Mouse (Mus musculus) spleen, adult 2 months (tissue): ENCODE measurements at regions not wholly inside any gene's neighbourhood (a gene's known extent, or its start where the extent isn't known, plus 50 kb on each side); places are given as distances from the start of the nearest gene placed in this dataset.

Experiments
- DNase-seq, 2 experiments: peaks; one replicate each; pipeline versions ENCODE4 v3.0.0 to v3.0.0-alpha.2; 2012 to 2021; ENCODE audit warnings: low spot score in 2 of 2, low read depth in 1 of 2
- H3K27ac ChIP-seq: fragments of 200-500 bp; 2 replicates; pipeline ENCODE4 v1.5.1; 2012; ENCODE audit warnings: low read length, inconsistent platforms; ENCODE audit not compliant: insufficient read depth
- H3K27me3 ChIP-seq: fragments of 200-500 bp; 2 replicates; pipeline ENCODE4 v1.6.1; 2012; ENCODE audit warnings: mild to moderate bottlenecking, moderate library complexity, low read length, inconsistent platforms; ENCODE audit not compliant: control insufficient read depth, insufficient read depth
- H3K36me3 ChIP-seq: fragments of 200-500 bp; 2 replicates; pipeline ENCODE4 v1.6.1; 2012; ENCODE audit warnings: mild to moderate bottlenecking, low read length, inconsistent platforms; ENCODE audit not compliant: control insufficient read depth, insufficient read depth
- H3K4me1 ChIP-seq: fragments of 200-500 bp; 2 replicates; pipeline ENCODE4 v1.6.1; 2011; ENCODE audit warnings: inconsistent platforms; ENCODE audit not compliant: control insufficient read depth, insufficient read depth, insufficient read length
- H3K4me3 ChIP-seq: fragments of 200-500 bp; 2 replicates; pipeline ENCODE4 v1.5.1; 2011; ENCODE audit warnings: mild to moderate bottlenecking, inconsistent platforms; ENCODE audit not compliant: insufficient read depth, insufficient read length; ENCODE audit errors: extremely low read depth
- CTCF ChIP-seq: fragments of 200-500 bp; IDR thresholded peaks from 2 replicates; pipeline ENCODE4 v1.5.1; 2011; ENCODE audit warnings: mild to moderate bottlenecking, inconsistent platforms; ENCODE audit not compliant: insufficient read depth, insufficient read length, insufficient replicate concordance; ENCODE audit errors: extremely low read depth
- POLR2A ChIP-seq: fragments of 200-500 bp; IDR thresholded peaks from 2 replicates; pipeline ENCODE4 v1.6.1; 2011; ENCODE audit warnings: low read depth, low read length, inconsistent platforms
- WGBS: fragments of 180-500 bp; shearing (Covaris S2); methylation state at CpG from one replicate; pipeline ENCODE4 v1.1.7; 2018; 5-methylcytosine and 5-hydroxymethylcytosine counted together

DNA sequence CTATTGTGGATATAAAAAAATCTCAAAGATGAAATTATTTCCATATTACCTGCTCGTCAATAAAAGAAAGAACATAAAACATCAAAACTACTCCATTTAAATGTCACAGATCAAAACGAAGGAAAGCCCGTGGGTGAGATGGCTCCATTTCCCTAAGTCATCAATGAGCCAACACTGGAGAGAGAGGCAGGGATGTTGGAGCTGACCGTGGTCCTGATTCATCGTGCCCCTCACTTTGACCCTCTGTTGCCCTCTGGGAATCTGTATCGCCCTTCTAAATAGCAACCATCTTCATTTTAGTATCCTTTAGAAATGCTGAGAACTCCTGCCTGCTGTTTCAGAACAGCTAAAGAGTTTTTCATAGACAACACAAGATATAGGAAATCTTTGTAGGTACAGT, 87.1 kb upstream of the Cand1 start:
- DNase-seq, result no peak
- H3K4me1 ChIP-seq, result no peaks in the 10 kb centered on the region
- TF ChIP-seq CTCF, result no peak
- TF ChIP-seq POLR2A, result no peak
- H3K27me3 ChIP-seq, result no peaks in the 10 kb centered on the region
- WGBS, result 43% methylated on average over 6 of the region's 6 CpGs
- no peak overlapping the region for H3K27ac ChIP-seq
- H3K4me3 ChIP-seq, result no peak overlapping the region
- no peaks in the 10 kb centered on the region for H3K36me3 ChIP-seq

DNA sequence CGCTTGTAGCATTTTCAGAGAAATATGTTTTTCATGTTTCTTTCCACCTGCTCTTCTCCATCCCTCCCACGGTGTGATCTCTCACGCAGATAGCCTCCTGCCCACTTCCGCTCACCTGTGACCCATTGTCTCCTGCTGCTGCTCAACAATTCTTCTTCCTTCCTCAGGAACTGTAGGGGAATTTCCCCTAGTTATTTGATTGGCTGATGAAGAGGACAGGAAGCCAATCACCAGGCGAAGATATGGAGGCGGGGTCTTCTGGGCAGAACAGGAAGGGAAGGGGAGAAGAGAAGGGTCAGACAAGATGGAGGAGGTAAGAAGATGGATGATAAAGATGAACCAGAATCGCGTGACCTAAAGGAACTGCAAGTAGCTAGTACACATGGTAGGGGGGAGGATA, 80.1 kb upstream of the Cand1 start:
- Histone ChIP-seq H3K4me1 (no peaks in the 10 kb centered on the region), H3K27ac (no peak overlapping the region), H3K4me3 (no peak overlapping the region), H3K27me3 (no peaks in the 10 kb centered on the region), H3K36me3 (no peaks in the 10 kb centered on the region)
- TF ChIP-seq CTCF (no peak), POLR2A (no peak)
- no peak for DNase-seq
- WGBS, result 83% methylated on average over 8 of the region's 8 CpGs

- H3K27me3 ChIP-seq, result no peaks in the 10 kb centered on the region
- 86% methylated on average over 8 of the region's 8 CpGs for WGBS
- H3K4me3 ChIP-seq, result no peak overlapping the region
- no peaks in the 10 kb centered on the region for H3K4me1 ChIP-seq
- no peak for DNase-seq
- TF ChIP-seq POLR2A (no peak), CTCF (no peak)
- H3K27ac ChIP-seq, result no peak overlapping the region
- no peaks in the 10 kb centered on the region for H3K36me3 ChIP-seq
These were observed 78.6 kb upstream of the Cand1 start for GRCm38 (mm10) chr10:119318416-119318815.

DNA sequence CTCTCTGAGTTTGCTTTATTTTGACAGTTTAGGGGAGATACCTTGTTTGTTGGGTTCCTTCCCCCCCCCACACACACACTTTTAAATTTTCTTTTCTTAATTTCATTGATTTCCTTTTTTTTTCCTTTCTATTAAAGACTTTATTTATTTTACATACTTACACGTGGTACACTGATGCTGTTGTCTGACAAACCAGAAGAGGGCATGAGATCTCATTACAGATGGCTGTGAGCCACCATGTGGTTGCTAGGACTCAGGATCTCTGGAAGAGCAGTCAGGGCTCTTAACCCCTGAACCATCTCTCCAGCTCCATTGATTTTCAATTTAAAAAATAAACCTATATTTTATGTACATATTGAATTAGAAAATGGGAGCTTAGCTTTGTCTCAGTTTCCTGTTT, 71.7 kb upstream of the Cand1 start:
- TF ChIP-seq POLR2A (no peak), CTCF (no peak)
- Histone ChIP-seq H3K36me3 (no peaks in the 10 kb centered on the region), H3K4me3 (no peak overlapping the region), H3K4me1 (no peaks in the 10 kb centered on the region), H3K27ac (no peak overlapping the region), H3K27me3 (no peaks in the 10 kb centered on the region)
- DNase-seq, result no peak
- WGBS, result 21% methylated on average over 1 of the region's 1 CpGs

DNA sequence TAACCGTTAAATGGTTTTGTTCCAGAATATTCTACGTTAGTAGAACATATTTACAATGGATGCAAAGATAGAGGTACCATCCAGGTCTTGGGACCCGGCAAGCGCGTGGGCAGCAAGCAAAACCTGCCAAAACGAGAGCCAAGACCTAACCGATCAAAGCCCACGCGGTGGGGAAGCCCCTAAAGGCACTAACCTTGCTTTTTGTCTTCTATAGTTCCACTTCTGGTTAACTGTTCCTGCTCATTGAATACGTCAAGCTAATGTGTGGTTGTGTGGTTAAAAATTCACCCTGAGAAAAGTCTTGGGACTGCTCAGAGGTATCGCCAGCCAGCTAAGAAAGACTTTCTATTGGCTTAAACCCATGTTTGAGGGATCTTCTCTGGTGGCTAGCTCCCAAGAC, 55.9 kb upstream of the Cand1 start:
- Histone ChIP-seq H3K27ac (no peak overlapping the region), H3K36me3 (no peaks in the 10 kb centered on the region), H3K27me3 (no peaks in the 10 kb centered on the region), H3K4me3 (no peak overlapping the region), H3K4me1 (peaks cover 2% of the 10 kb centered on the region; the same call in 1 of the 2 replicates)
- 82% methylated on average over 11 of the region's 11 CpGs for WGBS
- TF ChIP-seq CTCF, result no peak
- TF ChIP-seq POLR2A, result no peak
- no peak for DNase-seq

- Histone ChIP-seq H3K27me3 (no peaks in the 10 kb centered on the region), H3K4me1 (peaks cover 2% of the 10 kb centered on the region; the same call in 1 of the 2 replicates)
These were observed 54.7 kb upstream of the Cand1 start for GRCm38 (mm10) chr10:119294454-119295149.

DNA sequence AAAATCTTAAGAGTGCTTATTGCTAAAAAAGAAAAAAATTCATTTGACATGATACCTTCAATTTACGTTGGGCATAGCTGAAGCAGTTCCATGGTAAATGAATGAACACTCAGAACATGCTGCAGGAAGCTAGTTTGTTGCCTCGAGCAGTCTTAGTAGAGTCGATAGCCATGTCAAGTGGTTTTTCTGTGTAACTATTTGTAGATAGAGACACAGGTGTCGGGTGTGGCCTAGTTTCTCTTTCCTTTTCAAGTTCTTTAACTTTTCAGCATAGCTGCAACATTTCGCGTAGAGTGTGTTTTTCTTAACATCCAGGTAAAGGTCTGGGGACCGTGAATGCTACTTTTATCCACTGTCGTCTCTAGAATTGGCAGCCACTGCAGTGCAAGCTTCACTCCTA, 53.5 kb upstream of the Cand1 start:
- 58% methylated on average over 8 of the region's 8 CpGs for whole genome bisulfite sequencing
- DNase-seq, result no peak
- peaks cover 2% of the 10 kb centered on the region; the same call in 1 of the 2 replicates for H3K4me1 ChIP-seq
- H3K27me3 ChIP-seq, result no peaks in the 10 kb centered on the region
- no peak overlapping the region for H3K4me3 ChIP-seq
- TF ChIP-seq CTCF (no peak), POLR2A (no peak)
- H3K36me3 ChIP-seq, result no peaks in the 10 kb centered on the region
- H3K27ac ChIP-seq, result no peak overlapping the region

More at GRCm38 (mm10) chr10:119294454-119295149, 54.7 kb upstream of the Cand1 start:
- H3K36me3 ChIP-seq, result no peaks in the 10 kb centered on the region
- peak in 1 of 2 experiments; percentile 5 for DNase-seq
- TF ChIP-seq CTCF (no peak), POLR2A (no peak)
- H3K27ac ChIP-seq, result no peak overlapping the region
- no peak overlapping the region for H3K4me3 ChIP-seq
- 63% methylated on average over 14 of the region's 14 CpGs for WGBS
